Mouse (Mus musculus) olfactory bulb, adult 2 months (tissue): ENCODE results near the gene Smim13.

Source experiments
- CTCF ChIP-seq: fragments of 200-500 bp; IDR thresholded peaks from 2 replicates; pipeline ENCODE4 v1.5.1; 2012; ENCODE audit warnings: low read depth, mild to moderate bottlenecking, low read length, moderate library complexity; ENCODE audit not compliant: insufficient read depth
- POLR2A ChIP-seq: fragments of 200-500 bp; IDR thresholded peaks from 2 replicates; pipeline ENCODE4 v1.6.1; 2012; ENCODE audit warnings: mild to moderate bottlenecking, low read depth, low read length, moderate library complexity; ENCODE audit not compliant: insufficient read depth

GRCm38 (mm10) chr13:41291466-41291974 is 41.9 kb downstream of the Smim13 start:
- TF ChIP-seq CTCF (no peak), POLR2A (no peak)
